Mouse (Mus musculus) left cerebral cortex, adult 9 months (tissue): ENCODE measurements at regions not wholly inside any gene's neighbourhood (a gene's known extent, or its start where the extent isn't known, plus 50 kb on each side); places are given as distances from the start of the nearest gene placed in this dataset.

Source experiments
- DNase-seq, 2 experiments: peaks; one replicate each; pipeline ENCODE4 v3.0.0; 2022; ENCODE audit warnings: low spot score in 2 of 2

- peak; percentile 31 to 40 for DNase-seq
Observed at GRCm38 (mm10) chr17:72782775-72783174, 53.5 kb upstream of the Ypel5 start.

GRCm38 (mm10) chr17:72781786-72782185, 54.5 kb upstream of the Ypel5 start:
- DNase-seq = peak; percentile 20 to 87

- DNase-seq = no peak
Observed at GRCm38 (mm10) chr17:72768266-72768665, 68.0 kb upstream of the Ypel5 start.

DNA sequence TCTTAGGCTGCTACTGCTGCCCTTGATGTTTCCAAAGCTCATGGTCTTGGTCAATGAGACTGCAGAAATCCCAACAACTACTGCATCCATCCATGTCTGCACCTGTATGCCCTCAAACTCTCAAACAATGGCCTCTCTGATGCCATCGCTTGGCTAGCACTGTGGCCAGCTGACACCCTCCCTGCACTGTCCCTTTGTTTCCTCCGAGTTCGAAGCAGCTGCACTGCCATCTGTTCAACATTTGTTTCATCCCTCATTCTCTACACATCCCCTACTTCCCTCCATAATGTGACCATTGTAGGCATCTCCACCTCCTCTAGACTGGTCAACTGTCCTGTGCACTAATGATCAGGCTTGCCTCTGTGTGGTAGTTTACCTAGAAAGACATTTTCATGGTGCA, 75.3 kb upstream of the Ypel5 start:
- no peak for DNase-seq

DNA sequence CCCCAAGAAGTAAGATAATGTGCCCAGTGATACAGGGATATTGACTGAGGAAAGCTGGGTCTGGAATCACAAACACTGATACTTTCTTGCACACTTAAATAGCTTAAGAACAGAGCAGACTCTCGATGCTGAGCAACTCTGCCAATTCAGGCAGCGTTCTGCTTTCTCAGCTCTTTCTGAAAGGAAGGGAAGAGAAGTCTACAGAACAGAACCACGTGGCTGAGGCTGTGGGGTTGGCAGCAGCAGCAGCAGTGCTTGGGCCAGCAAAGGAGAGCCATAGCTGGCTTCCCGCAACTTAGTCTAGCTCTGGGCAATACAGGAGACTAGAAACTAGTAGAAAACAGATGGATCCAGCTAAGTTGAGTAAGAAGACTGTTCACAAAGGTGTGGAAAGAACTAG, 89.8 kb upstream of the Ypel5 start:
- peak in 1 of 2 experiments; percentile 13 for DNase-seq

DNA sequence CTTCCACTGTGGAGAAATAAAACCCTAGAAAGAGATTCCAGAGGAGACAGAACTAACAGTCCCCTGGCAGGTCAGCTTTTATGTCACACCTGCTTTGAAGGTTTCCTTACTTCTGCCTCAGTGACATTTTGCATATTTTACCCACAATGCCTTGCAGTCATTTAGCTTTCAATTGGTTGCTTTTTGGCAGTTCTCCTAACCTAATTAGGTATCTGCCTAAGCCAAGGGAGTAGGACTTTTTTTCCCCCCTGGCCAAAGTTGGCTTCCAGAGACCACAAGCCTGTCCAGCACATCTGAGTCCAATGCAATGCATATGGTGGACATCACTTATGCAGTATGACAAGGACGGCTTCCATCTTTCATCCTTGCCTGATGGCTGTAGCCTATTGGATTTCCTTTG, 103.2 kb upstream of the Ypel5 start:
- no peak for DNase-seq

GRCm38 (mm10) chr17:72731691-72732090, 104.6 kb upstream of the Ypel5 start:
- no peak for DNase-seq

DNA sequence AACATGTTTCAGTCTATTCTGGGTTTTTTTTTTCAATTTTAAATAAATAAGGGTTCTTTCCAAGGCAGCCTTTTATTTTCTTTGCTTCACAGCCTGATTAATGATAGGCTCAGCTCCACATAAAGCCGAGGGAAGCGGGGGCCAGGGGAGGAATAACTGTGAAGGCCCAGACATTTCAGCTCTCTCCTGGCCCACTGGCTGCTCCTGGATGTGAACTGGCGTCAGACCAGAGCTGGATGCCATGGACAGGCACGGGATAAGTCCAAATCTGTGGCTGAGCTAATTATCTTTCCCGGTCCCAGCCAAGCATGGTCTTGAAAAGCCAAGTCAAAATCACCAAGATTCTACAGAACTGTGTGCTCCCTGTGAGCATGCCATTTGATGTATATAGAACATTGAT, 105.1 kb upstream of the Ypel5 start:
- DNase-seq = no peak

DNA sequence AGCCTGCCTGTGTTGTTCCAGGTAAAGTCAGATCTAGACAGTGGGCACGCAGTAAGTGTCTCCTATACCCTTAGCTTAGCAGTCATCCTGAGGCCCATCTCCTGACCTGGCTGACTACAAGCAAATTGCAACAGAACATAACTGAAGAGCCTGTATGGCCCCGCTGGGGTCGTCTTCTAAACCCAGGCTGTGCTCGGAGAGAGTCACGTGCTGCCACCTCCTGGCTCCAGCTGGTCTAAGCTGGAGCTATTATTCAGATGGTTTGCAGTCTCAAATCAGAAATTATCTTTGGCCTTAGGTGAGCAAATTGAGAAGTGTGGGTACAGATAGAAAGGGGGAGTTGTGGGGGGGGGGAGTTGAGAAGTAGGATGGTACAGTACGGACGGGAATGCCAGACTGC, 115.5 kb upstream of the Ypel5 start:
- no peak for DNase-seq

- DNase-seq = no peak
Observed at GRCm38 (mm10) chr17:72719618-72720017, 115.2 kb upstream of the Alk start.

DNA sequence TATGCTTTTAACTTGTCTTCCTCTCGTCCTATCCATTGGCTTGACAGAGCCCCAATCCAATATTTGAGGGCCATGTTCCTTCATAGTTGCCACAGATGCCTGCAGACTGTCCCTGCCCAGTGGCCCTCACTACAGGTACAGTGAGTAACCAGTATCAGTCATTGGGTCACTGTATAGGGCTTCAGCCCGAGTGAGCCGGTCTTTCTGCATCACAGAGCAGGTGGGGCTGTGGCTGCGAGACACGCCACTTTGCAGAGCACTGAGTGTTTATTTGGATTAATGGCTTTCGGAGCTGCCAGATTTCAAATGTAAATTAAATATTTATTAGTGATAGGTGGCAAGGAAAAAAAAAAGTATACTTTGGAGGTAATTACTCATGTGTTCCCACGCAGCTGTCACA, 87.2 kb upstream of the Alk start:
- no peak for DNase-seq

DNA sequence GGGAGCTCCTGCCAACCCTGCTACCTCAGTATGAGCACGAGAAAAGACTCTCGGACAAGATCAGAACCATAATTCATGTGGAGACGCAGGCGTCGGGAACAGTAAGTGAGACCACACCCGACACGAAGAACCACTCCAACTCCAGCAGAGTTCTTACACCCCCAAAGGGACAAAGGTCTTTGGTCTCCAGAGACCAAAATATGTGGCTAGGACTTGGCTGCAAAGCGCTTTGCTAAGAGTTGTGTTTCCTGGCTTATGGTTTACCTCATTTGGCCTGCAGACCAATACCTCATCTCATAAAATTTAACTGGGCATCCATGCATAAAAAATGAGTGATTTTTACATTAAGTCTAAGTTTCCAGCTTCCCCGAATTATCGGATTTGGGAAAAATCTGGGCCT, 85.2 kb upstream of the Alk start:
- no peak for DNase-seq

DNA sequence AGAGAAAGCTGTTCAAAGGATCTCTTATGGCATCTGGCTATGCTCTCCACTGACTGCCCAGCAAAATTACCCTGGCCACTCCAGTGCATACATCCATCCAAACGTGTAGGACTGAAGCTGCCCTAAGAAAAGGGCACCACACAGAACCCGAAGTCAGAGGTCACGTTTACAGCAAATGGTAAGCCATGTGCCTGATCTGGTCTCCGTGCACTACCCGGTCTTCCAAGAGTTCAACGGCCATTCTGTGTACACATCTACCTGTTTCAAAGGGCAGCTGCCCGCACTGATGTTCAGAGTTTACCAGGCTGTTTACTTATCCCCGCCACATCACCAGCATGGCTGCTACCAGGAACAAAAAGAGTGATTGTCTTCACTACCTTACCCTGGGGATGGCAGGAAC, 84.4 kb upstream of the Alk start:
- DNase-seq = no peak

DNA sequence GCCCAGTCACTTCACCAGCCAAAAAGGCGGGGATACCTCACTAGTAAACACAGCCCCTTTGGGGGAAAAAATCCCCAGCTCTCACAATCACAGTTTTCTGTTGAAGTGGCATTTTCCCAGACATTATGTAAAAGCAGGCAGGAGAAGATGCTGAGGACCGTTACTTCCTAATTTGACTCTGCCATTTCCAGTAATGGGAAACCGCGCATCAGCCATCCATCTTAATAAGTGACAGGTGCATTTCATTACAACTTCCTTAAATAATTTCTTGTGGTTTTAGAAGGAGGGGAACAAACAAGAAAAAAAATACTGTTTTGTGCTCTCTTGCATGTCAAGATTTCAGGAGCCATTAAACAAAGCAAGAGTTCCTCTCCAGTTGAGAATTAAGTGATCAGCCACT, 70.2 kb upstream of the Alk start:
- no peak for DNase-seq

- DNase-seq = peak in 1 of 2 experiments; percentile 31
Observed at GRCm38 (mm10) chr17:72672010-72672409, 67.6 kb upstream of the Alk start.

DNA sequence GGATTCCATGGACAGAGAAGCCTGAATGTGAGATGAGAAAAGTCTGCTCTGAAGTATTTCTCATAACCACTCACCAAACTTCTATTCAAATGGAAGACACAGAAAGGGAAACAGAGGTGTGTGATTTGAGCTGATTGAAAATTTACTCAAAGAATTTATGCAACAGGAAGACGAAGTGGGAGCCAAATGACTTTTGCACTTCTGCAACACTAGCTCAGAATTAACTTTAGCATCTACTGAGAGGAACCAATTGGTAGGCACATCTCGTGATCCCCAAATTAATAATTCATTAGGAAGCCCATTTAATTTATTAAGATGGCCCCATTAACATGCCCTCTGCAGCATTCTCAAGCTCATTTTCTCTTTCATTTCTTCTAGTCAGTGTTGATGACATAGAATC, 62.5 kb upstream of the Alk start:
- DNase-seq = no peak

DNA sequence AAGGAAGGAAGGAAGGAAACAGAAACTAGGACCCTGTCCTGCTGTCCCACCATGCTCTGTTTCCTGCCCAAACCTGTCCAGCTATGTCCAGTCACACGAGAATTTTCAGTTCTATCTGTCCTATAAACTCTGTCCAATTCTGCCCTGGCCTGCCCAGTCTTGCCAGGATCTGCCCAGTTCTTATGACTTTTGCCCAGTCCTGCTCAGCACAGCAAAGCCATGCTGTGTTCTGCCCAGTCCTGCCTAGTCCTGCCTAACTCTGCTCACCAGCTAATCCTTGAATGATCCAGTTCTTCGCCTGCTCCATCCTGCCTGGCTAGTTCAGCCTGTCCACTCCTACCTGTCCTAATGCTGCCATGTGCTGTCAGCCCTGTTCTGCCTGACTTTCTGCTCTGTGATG, 57.3 kb upstream of the Alk start:
- DNase-seq = no peak

DNA sequence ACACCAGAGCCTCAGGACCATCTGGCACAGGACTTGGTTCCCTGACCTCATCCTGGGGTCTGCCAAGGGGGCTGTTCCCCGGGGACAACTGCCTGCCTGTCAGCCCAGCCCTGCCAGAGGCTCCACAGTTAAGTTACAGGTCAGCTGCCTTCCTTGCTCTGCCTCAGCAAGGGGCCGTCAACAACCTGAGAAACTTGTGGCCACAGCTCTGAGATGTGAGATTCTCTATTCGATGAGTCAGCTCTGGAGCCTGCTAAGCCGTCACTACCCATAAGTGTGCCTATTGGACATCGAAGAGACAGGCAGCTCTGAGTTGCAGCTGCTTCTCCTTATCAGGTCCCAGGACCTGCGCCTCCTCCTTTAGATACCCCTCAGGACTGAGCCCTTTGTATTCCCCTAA, 54.3 kb upstream of the Alk start:
- no peak for DNase-seq

DNA sequence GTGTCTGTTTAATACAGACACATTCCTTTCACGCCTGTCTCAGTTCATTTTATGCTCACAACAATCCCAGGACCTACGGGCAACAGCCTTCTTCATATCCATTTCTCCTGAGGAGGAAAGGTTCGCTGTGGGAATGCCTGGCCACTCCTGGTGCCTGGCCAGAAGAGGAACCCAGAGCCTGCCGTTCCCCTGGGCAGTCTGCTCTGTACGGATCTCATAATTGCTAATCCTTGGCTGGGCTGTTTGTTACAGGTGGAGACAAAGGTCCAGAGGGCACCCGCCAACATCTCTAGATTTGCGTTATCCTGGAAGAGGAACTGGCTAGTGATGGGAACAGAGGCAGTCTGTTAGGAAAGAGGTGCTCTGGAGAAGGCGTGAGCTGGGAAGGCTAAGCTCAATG, 53.4 kb upstream of the Alk start:
- no peak for DNase-seq
